Mouse (Mus musculus): ENCODE data around the gene Ap4b1.

DNA sequence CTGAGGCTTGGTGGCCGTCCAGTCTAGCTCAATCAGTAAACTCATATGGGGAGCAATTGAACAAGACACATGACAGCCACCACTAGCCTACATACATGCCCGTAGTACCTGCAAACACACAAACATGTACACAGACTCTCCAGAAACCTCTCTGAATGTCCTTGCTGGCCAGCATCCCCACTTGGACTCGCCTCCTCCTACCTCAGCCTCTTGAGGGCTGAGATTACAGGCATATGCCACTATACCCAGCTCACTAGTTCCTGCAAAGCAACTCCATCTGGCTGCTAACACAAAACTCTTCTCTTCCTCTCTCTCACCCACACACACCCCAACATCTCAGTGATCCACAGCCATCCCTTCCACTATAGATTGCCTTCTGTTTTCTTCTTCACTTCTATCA is 29.0 kb upstream of the Ap4b1 start:
- TF ChIP-seq CTCF (IDR thresholded peaks at IDR 0.05; ENCODE audit: low read depth) (no peak), EP300 (IDR thresholded peaks at IDR 0.05; ENCODE audit: low read depth) (no peak)

Measured in liver, embryonic 14.5 days (tissue).